Mouse (Mus musculus): ENCODE measurements around the gene Reg4.

Gene Reg4

DNA sequence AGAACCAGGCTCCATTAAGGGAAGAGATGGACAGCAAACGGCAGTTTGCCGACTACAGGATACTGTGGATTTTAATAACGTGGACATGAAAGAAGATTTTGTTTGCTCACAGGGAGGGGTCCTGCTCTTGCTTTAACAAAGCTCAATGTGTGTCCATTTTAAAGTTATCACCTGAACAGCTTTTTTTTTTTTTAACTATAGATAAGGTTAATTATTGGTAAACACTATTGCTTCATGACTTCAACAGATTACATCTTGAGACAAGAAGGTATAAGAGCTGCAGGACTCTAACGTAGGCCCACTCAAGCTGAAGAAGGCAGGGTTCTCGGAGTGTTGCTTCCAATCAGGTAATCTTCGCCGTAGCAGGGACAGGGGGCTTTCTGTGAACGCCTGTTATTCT is at the start of gene Reg4:
Gene Reg4, plus strand, starts transcription at position 301 of the 400 bp plus-strand sequence.
- no peak for DNase-seq

DNA sequence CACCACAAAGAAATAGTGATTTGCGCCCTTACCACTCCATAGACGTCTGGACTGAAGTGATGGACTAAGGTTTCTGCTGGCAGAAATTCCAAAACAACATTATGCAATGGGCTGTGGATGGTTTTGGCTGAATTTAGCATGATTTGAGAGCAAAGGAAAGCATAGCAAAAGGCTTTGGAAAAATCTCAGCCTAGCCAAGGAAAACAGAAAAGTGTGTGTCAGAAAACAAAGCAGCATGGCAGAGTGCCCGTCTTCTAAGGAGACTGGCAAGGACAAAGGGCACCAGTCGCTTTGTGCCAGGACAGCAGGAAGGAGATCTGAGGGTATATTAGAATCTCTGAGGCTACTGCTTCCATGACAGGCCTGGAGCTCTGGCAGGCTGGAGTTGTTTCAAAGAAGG is 43.6 kb upstream of the Reg4 start:
- DNase-seq, result no peak

DNA sequence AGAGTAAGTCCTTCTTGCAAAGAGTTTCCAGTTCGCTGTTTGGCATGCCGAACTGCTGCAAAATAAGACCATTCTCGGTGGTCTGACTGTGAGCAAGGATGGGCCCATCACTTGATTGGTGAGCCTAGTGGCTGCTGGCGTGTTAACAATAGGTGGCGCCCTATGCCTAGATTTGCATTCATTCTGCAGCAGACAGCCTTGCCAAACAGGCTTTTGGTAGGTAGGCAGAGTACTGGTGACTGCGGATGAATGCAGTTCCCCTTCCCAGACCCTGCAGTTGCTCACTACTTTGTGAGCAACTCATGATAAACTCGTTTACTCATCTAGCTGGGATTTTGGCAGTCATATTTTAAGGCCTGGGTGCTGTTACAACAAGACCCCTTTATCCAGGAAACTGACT is 41.2 kb upstream of the Reg4 start:
- no peak for DNase-seq

DNA sequence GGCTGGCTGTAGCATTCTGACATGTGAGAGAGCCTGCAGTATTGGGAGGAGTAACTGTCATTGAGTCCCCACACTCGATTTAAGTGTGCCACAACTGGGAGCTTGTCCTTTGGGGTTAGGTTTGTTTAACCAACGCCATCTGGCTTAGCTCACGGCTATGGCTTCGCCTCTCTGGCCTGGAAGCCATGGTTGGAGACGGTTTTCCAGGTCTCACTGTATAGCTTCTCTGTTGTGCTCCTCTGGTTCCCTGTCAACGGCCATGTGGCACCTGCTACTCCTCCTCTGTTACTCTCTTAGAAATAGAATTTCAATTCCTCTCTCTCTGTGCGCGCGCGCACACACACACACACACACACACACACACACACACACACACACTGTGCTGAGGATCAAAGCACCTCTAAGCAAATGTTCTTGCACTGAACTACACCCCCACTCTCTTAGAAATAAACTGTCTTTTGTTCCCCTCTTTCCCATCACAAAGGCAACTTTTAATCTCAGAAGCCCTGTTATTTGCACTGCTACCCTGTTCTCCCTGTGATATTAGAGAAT is 36.7 kb upstream of the Reg4 start:
- DNase-seq, result no peak

DNA sequence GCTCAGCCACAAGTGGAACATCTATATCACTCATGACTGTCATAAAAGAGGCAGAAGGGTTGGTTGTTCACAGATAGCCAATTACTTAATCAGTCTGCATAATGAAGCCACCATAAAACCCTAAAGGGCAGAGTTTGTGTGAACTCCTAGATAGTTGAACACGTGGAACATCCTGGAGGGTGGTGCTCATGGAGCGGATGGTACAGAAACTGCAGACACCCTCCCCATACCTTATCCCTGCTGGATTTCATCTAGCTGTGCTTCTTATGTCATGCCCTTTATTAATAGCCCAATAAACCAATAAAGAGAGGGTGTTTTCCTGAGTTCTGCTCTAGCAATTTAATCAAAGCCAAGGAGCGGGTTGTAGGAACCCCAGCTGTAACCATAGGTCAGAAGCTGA is 34.2 kb upstream of the Reg4 start:
- DNase-seq, result no peak

DNA sequence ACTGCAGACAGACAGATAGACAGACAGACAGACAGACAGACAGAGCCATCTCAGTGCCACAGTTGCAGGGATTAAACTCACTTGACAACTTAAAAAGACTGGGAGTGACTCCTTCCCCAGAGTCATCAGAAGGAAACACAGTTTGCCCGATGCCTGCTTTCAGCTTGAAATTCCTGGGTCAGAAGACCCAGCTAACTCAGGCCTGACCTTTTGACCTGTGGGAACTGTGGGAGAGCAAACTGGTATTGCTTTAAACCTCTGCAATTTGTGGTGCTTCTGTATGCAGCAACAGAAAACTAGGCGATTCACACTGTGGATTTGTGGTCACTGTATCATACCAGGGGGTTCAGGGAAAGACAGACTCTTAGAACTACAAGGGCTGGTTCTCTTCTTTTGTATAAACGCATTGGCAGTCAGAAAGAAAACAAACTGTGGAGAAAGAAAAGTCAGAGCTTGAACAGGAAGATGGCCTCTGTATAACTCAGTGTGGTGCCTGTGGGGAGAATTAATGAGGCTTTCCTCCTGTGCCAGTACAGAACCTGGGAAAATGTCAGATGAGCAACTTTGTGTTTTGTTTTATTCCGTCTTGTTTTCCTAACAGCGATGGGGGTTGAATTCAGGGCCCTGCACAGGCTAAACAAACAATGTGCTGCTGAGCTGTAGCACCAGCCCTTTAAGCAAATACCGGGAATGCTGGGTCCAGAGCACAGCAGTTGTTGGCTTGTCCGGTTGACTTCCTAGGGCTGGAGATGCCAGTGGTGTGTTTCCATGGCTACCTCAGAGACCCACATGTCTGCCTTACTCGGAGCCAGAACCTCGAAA is 24.0 kb upstream of the Reg4 start:
- no peak for DNase-seq

DNA sequence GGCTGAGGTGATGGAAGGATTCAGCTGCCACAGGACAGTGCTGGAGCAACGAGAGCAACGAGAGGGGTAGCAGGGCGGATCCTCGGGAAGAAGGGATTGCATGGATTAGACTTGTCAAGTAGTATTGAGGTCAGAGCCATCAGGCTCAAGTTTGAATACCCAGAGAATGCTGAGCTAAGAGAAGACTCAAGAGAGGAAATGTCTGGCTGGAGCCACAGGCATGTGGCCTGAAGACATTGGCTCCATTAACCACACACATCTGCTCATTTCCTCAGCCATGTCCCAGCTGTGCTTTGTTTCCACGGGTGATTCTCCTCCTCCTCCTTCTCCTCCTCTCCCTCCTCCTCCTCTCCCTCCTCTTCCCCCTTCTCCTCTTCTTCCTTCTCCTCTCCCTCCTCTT is 22.2 kb upstream of the Reg4 start:
- no peak for DNase-seq

DNA sequence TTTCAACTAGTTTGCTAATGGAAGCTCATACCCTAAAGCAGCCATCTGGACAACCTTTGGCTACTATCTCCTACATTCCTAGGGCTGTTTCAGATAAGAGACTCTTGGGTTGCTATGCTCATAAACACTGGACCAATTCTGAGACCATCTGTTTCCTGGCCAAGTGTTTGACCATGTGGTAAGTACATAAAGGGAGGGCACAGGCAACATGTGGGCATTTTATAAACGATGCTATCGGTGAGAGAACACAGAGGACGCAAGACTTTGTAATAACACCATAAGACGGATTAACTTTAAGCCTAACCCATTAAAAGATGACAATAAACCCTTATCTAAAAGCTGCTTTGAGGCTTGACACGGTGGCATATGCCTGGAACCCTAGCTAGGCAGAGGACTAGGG is 18.7 kb upstream of the Reg4 start:
- no peak for DNase-seq

DNA sequence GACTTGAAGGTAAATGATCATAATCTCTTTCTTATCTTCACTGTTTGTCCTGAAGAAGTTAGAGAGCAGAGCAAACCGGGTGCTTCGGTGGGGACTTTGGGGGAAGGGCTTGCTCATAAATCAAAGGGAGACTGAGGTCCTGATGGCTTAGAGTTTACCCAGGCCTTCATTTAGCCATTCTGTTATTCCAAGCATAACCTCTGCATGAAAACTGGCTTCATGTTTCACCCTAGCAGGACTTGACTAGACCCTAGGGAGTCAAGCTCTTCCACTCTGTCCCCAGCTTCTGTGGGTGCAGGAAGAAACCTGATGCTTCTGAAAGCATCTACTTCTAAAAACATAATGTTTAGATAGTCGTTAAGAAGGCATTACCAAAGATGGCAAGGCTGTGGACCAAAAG is 15.0 kb upstream of the Reg4 start:
- no peak for DNase-seq

DNA sequence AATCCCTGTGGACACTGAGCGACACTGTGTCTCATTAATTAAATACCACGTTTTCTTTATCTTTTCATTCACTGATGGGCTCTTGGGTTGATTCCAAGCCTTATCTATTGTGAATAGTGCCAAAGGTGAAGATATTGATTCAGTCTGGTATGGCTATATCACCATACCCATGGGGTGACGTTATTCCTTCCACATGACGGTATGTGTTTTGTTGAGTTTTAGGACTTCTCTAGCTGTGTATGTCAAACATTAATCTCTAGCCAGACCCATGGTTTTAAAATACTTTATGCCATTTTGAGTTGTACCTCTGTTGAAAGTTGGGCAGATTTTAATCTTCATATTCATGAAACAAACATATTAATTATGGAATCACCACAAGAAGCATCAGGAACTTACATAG is 12.8 kb upstream of the Reg4 start:
- DNase-seq, result no peak

DNA sequence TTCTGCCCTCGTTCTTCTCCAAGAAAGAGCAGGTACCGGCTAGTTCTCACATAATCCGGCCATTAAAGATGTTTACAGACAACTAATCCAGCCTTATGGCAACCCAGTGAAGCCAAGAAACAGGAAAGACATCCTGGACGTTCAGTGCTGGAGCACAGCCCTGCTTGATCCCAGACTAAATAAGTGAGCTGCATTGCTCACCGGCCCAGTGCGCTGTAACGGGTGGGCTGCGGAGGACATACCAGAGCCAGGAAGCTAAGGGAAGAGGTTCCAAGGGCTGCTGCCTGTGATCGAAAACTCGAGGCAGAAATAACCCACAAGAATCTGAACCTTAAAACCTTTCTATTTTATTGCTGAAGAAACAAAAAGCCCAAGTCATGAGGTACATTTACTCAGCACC is 11.1 kb upstream of the Reg4 start:
- DNase-seq, result no peak

DNA sequence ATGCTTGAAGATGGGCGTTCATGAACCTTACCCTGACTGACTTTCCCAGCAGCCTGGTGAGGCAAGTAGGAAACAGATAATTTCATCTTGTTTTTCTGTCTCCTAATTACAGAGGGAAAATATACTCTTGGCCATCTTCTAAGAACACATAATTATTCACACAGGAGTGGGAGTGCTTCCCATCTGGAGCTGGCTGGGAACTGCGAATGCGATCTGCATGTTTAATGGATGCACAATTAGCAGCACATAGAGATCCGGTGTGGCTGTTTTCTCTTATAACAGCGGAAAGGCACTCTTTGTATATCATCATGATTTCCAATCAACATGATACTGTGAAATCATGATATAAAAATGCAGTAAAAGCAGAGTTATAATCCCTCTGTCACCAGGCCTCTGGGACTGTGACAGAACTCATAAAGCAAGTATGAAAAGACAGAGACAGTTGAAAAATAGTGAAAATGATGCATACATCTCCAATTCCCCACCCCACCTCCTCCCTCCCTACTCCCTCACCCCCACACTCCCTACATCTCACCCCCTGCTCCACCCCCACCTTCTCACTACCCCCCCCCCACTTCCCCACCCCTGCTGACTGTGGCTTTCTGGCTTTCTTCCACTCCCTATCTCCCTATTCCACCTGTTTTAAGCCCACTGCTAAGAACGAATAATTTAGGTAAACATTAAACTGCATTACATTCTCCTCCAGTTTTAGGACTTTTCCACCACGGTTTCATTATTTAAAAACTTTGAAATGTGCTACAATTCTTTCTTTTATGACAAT is 10.5 kb upstream of the Reg4 start:
- no peak for DNase-seq

DNA sequence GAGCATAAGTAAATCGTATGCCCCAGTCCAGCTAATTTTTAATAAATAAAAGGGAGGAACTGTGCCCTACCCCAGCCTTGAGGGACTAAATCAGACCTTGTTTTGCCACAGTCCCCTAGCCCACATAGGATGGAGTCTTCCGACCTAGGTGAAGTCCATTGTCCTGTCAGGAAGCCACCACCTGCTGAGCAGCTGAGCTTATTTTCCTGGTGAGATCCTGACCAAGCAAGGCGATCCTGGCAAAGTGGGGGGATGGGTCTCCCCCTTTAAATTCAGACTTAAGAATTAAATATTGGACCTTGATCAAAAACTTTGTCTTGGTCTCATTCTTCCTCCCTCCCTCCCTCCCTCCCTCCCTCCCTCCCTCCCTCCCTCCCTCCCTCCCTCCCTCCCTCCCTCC is 5.7 kb upstream of the Reg4 start:
- no peak for DNase-seq

DNA sequence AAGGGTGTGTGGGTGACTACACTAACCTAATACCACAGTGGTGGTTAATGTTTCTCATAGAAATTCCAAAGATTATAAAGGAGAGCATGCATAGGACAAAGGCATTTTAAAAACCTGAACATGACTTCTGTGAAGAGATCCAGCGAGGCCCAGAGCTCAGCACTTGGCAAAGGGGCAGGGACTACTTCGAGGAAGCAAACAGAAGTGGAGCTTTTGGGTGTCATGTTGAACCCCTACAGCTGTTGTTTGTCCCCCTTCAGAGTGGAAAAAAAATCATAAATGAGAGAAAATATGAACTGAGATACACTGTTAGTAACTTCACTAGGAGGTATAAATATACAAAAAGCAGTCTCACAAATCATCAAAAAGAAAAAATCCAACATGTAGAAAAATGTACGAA is 1.3 kb downstream of the Reg4 start:
- no peak for DNase-seq

DNA sequence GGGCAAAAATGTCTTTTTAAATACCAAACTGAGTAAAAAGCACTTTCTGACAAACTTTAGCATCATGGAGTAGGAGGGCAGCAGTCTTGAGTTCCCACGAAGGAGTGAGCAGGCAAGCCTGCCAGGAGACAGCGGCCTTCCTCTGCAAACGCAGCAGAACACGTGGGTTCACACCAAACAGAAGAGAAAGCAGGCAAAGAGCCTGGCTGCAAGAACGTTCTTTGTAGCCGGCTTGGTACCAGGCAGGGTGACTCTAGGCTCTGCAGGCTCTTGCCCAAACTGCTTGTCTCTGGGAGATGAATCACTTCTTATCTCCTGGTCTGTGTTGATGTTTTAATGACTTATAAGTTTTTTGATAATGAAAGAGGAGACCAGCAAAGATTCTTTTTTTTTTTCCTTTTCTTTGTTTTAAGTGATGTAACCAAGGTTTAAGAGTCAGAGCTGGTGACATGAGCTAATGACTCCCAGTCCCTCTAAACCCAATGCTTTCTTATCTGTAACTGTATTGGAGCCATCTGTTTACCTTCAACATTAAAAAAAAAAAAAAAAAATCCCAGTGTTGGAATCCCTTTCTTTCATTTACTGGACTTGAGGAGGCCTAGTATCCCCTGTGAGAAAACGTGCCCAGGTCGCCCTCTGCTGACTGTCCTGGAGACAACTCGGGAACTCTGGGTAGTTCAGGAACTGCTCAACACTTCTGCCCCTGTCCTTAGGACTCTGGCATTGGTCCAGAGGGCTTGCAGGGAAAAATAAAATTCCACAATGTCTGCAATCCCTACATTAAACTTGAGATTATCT is 2.0 kb downstream of the Reg4 start:
- peak in 1 of 2 experiments; percentile 10 for DNase-seq

DNA sequence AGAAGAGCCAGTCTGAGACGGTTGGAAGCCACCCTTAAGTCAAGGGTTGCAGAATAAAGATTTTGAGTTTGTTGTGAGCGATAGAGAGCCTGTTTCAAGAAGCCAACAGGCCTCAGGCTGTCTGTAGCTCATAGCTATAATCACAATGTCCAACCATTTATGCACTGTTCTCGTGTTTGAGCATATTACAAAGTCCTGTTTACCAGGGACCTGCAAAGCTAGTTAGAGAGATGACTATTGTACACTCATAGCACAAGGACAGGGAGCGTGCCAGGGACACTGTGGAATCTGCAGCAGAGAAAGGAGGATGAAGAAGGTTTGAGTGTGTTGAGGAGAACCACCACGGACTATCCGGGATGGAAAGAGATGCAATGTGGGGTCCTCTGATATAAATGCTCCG is 3.0 kb downstream of the Reg4 start:
- DNase-seq, result no peak

DNA sequence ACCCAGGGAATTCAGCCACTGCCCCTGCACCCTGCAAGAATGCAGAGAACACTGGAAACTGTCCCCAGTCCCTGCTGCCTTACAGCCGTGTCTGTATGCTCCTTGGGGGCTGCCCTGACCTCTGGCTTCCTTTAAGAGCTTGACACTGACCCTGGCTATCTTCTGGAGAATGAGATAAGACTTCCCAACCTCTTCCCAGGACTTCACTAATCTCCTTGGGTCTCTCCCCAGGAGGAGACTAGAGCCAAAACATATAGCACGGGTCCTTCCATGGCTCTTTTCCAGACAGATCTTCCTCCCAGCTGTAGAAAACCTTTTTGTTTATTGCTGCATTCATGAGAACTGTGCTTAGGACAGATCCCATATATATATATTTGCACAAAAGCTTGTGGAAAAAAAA is 3.8 kb downstream of the Reg4 start:
- DNase-seq, result no peak

DNA sequence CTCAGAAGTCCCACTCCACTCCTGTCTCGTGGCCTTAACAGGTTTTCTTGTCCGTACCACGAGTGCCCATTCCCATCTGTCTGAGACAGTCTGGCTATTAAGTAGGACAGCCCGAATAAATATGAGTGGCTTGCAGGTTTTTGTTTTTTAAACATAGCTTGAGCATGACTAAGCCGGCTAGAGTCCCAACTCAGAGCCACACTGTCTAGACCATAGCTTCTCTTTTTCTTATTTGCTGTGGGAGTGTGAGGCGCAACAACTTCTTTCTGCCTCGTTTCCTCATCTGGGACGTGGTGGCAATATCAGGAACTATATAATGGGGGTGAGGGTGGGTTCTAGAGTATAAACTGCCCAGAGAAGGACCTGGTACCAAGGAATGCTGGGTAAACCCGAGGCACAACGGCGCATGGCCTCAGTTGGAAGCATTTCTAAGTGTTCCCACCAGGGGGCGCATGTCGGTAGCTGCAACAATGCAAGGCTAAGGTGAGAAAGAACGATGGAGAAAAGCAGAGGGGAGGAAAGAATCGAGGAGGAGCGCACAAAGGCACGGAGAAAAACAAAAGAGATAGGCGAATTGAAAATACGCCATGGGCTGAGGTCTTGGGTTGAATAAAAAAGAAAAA is 5.1 kb downstream of the Reg4 start:
- peak; percentile 36 to 43 for DNase-seq

DNA sequence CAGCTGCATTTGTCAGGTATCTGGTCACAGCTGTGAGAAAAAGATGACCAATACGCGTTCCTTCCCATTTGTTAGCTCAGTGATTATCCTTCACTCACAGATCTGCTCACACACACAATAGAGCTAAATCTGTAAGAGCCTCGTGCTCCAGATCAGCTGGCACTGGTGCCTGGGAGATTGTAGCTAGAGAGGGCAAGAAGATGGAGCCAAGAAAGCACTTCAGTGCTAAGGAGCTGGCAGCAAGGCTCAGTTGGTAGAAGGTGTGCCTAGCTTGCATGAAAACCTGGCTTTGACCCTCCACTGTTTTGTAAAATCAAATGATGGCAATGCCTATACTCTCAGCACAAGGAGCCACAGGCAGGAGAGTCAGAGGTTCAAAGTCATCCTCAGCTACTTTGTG is 5.8 kb downstream of the Reg4 start:
- no peak for DNase-seq

DNA sequence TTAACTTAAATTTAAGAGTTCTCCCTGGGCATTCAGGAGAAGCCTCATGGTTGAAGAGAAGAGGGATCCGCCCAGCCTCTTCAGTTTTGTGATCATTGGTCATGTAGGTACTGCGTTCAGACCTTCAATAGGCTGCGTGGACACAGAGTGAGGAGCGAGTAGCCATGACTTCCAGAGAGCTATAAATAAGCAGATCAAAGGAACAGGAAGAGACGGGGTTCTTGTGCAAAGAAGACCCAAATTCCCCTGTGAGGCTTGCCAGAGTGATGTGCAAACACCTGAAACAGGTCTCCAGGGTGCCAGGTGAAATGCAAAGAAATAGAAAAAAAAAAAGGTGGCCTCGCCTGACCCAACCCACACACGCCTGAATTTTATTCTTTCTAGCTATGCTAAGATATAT is 8.0 kb downstream of the Reg4 start:
- DNase-seq, result no peak

DNA sequence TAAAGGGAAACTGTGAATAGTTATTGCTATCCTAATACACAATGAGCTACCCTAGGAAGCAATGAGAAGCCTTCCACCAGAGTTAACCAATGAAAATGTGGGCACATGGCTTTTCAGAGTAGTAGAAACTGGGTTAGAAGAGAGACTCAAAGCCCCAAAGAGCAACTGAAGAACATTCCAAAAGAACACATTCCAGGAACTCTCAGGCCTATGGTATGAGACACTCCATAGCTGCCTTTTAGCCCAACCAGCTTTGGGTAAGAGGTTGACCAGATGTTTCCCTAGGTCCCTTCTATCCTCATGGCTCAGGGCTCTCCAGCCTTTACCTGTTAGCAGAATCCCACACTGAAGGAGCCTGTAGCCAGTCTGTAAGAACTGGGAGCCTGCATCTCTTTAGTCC is 11.5 kb downstream of the Reg4 start:
- no peak for DNase-seq

DNA sequence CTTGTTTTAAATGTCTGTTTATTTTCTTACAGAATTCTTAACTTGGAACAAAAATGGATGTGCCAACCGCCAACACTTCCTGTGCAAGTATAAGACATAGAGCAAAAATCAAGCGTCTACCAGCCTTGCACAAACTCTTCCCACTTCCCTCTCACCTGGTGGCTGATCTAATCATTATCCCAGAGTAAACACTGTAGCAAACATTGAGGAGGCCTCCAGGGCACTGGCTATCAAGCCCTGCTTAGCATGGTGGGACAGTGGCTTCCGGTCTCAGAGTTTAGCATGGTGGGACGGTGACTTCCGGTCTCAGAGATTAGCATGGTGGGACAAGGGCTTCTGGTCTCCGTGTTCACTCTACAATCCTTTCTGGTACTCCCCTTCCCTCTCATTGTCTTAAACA is 14.3 kb downstream of the Reg4 start:
- DNase-seq, result no peak

DNA sequence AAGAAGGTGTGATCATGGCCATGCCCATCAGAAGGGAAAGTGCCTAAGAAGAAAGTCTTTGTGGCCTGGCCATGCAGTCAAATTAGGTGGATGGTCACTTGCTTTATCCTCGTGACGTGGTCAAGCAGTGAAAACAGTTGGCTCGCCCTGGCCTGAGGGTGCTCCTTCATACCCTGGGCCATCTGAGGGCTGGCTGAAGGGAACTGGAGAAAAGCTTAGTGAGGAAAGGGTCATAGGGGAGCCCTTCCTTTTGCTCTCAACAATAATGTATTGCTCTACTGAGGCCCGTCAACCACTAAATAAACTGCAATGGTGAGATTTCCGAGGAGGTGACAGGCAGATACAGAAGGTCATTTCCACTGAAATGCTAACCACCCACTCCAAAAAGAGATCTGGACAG is 15.3 kb downstream of the Reg4 start:
- DNase-seq, result no peak
